Mouse (Mus musculus) liver, postnatal 0 days (tissue): Measurements from ENCODE around the gene Snrnp40. TPM values are rescaled to one million over a fixed set of nuclear protein-coding genes. Genes with fewer than 3 reads are reported as not detected.

Experiments used
- ATAC-seq: fragments of 200-750 bp; cut with Nextera tagmentation; 2 replicates; pipeline ENCODE4 v1.8.0; 2017; ENCODE audit warnings: mild to moderate bottlenecking, moderate library complexity
- DNase-seq: peaks from one replicate; pipeline ENCODE4 v3.0.0-alpha.2; 2016
- H3K27ac ChIP-seq: fragments of 300-500 bp; sonication (generic); 2 replicates; pipeline ENCODE4 v1.5.1; 2014; ENCODE audit warnings: antibody characterized with exemption, moderate library complexity, mild to moderate bottlenecking, low read depth
- H3K27me3 ChIP-seq: fragments of 300-500 bp; sonication (generic); 2 replicates; pipeline ENCODE4 v1.6.1; 2014; ENCODE audit warnings: low read length, control low read depth, mixed read lengths; ENCODE audit not compliant: insufficient read depth
- H3K36me3 ChIP-seq: fragments of 300-500 bp; sonication (generic); replicated peaks from 2 replicates; pipeline ENCODE4 v1.6.1; 2014; ENCODE audit warnings: mild to moderate bottlenecking, control low read depth, low read length, moderate library complexity, mixed read lengths; ENCODE audit not compliant: insufficient read depth
- H3K4me1 ChIP-seq: fragments of 300-500 bp; sonication (generic); 2 replicates; pipeline ENCODE4 v1.6.1; 2014; ENCODE audit warnings: antibody characterized with exemption, mild to moderate bottlenecking, control low read depth; ENCODE audit not compliant: insufficient read depth
- H3K4me2 ChIP-seq: fragments of 300-500 bp; sonication (generic); 2 replicates; pipeline ENCODE4 v1.6.1; 2014; ENCODE audit warnings: low read depth, mild to moderate bottlenecking, low read length, moderate library complexity, mixed read lengths
- H3K4me3 ChIP-seq: fragments of 300-500 bp; sonication (generic); 2 replicates; pipeline ENCODE4 v1.5.1; 2014; ENCODE audit warnings: low read depth, low read length
- H3K9ac ChIP-seq: fragments of 300-500 bp; sonication (generic); replicated peaks from 2 replicates; pipeline ENCODE4 v1.6.1; 2014; ENCODE audit warnings: mild to moderate bottlenecking, moderate library complexity
- H3K9me3 ChIP-seq: fragments of 300-500 bp; sonication (generic); 2 replicates; pipeline ENCODE4 v1.6.1; 2016; ENCODE audit warnings: mild to moderate bottlenecking, control low read depth, low read length, mixed read lengths
- CTCF ChIP-seq: sonication (generic); IDR thresholded peaks from 2 replicates; pipeline ENCODE4 v1.5.1; 2016; ENCODE audit warnings: antibody characterized with exemption, low read depth
- EP300 ChIP-seq: IDR thresholded peaks from 2 replicates; pipeline ENCODE4 v1.6.1; 2016; ENCODE audit warnings: antibody characterized with exemption, low read depth, mild to moderate bottlenecking
- WGBS: fragments of 180-500 bp; shearing (Covaris S2); extraction: QIAGEN DNeasy Blood & Tissue Kit; methylation state at CpG from one replicate; pipeline ENCODE4 v1.1.7; 2014; ENCODE audit not compliant: insufficient replicate concordance; 5-methylcytosine and 5-hydroxymethylcytosine counted together
- polyA plus RNA-seq: library from polyadenylated mRNA; unstranded; fragments of >200 nt; fragmentation: Nextera tagmentation; extraction: Ambion mirVana; gene quantifications from 2 replicates; pipeline ENCODE4 v1.2.1, GENCODE M21; 2015

Gene Snrnp40
- polyA plus RNA-seq, 1 experiment from 2014 or later, result 39.9 TPM

DNA sequence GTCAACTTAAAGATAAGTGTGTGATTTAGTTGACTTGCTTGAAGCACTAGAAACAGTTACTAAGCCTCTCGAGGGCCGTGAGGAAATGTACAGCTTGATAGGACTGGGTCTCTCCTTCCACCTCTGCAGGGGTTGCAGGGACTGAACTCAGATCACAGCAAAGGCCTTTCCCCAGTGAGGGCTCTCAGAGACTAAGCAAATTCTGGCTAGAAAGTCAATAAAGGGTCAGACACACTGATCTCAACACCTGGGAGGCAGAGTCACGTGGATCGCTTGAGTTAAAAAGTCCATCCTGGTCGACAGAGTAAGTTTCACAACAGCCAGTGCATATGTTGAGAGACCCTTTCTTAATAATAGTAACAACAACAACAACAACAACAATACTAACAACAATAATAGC is 24.1 kb upstream of the Snrnp40 start:
- H3K36me3 ChIP-seq, result peaks cover 15% of the 10 kb centered on the region
- 64% methylated on average over 5 of the region's 5 CpGs for WGBS
- peak; percentile 81 for ATAC-seq

DNA sequence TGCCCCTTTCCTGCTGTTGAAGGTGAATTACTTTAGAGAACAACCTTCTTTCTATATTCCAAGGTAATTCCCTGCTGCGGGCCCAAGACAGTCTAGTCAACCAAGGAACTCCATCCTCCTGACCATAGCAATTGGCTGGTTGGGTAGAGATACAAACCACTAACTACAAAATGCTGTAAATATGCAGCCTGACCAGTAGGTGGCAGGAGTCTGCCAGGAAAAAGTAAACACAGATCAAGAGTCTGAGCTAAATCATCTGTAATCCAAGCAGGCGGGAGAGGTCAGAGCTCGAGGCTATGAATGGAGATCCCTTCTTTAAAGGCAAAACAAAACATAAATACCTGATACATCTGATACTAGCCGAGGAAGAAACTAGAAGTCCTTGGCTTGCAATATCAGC is 18.2 kb upstream of the Snrnp40 start:
- ATAC-seq (no peak), DNase-seq (peak; percentile 65)
- Histone ChIP-seq H3K36me3 (peaks cover 13% of the 10 kb centered on the region), H3K4me1 (no peaks in the 10 kb centered on the region), H3K4me2 (no peak overlapping the region), H3K4me3 (no peak overlapping the region), H3K27me3 (no peaks in the 10 kb centered on the region), H3K27ac (no peak overlapping the region), H3K9ac (no peak overlapping the region), H3K9me3 (no peaks in the 10 kb centered on the region)
- TF ChIP-seq CTCF (peak; percentile 89), EP300 (no peak)
- 27% methylated on average over 4 of the region's 4 CpGs for WGBS

More for the DNA sequence above, 24.1 kb upstream of the Snrnp40 start:
- DNase-seq, result no peak
- H3K4me3 ChIP-seq, result no peak overlapping the region
- no peaks in the 10 kb centered on the region for H3K9me3 ChIP-seq
- no peak overlapping the region for H3K9ac ChIP-seq
- no peak for TF ChIP-seq CTCF
- TF ChIP-seq EP300, result no peak
- H3K27ac ChIP-seq, result no peak overlapping the region
- no peaks in the 10 kb centered on the region for H3K4me1 ChIP-seq
- H3K27me3 ChIP-seq, result no peaks in the 10 kb centered on the region
- H3K4me2 ChIP-seq, result no peak overlapping the region

DNA sequence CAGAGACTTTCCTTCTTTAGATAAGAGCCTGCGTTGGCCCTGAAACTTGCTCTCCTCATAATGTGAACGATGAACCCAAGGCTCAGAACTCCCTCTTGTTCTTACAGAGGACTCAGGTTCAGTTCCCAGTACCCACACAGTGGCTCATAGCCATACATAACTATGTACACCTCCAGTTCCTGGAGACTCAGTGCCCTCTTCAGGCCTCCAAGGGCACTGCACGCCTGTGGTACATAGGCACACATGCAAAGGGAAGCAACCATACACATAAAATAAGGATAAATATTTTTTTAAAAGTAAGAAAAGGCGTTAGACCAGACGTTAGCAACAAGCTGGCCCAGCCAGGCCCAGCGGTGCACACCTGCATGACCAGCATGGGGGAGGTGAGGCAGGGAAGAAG is 10.3 kb upstream of the Snrnp40 start:
- Histone ChIP-seq H3K9me3 (no peaks in the 10 kb centered on the region), H3K36me3 (peaks cover 46% of the 10 kb centered on the region), H3K27me3 (no peaks in the 10 kb centered on the region), H3K4me3 (no peak overlapping the region), H3K9ac (no peak overlapping the region), H3K27ac (no peak overlapping the region), H3K4me1 (no peaks in the 10 kb centered on the region), H3K4me2 (no peak overlapping the region)
- 89% methylated on average over 6 of the region's 6 CpGs for WGBS
- no peak for DNase-seq
- no peak for ATAC-seq
- TF ChIP-seq EP300 (no peak), CTCF (peak; percentile 58)

DNA sequence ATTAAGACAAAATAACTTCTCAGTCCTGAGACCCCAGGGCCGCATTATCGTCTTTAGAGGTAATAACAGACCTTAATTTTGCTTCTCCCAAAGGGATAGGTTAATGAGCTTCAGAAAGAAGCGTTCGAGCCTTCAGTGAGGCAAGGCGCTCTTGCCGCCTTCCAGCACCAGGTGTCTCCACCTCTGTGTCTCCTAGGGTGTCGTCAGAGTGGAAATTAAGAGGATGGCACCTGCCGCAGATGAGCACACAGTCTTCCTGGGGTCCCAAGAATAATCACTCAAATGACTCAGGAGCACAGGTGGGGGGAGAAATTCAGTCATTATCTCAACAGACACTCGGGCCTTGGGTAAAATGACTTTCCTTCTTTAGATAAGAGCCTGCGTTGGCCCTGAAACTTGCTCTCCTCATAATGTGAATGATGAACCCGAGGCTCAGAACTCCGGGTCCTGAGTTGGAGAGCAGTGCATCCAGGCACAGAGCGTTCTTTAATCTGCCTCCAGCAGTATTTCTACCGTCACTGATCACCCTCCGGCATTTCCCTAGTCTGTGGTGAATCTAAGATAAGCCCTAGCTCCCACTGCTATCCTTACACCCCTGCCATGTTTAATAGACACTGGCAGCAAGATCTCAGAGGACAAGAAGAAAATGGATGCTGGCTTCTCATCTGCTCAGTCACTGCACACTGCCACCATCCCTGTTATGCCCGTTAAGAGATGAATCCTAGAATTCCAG is 9.1 kb upstream of the Snrnp40 start:
- H3K27me3 ChIP-seq, result no peaks in the 10 kb centered on the region
- no peak for DNase-seq
- peaks cover 45% of the 10 kb centered on the region for H3K36me3 ChIP-seq
- no peaks in the 10 kb centered on the region for H3K9me3 ChIP-seq
- H3K27ac ChIP-seq, result no peak overlapping the region
- 0 out of 2 replicates have a peak, but pooled peaks have one; percentile 10 for ATAC-seq
- no peak overlapping the region for H3K4me2 ChIP-seq
- 77% methylated on average over 16 of the region's 16 CpGs for WGBS
- no peak overlapping the region for H3K4me3 ChIP-seq
- TF ChIP-seq CTCF (peak; percentile 21; the same call in 1 of the 2 replicates), EP300 (no peak)
- H3K9ac ChIP-seq, result no peak overlapping the region
- no peaks in the 10 kb centered on the region for H3K4me1 ChIP-seq

DNA sequence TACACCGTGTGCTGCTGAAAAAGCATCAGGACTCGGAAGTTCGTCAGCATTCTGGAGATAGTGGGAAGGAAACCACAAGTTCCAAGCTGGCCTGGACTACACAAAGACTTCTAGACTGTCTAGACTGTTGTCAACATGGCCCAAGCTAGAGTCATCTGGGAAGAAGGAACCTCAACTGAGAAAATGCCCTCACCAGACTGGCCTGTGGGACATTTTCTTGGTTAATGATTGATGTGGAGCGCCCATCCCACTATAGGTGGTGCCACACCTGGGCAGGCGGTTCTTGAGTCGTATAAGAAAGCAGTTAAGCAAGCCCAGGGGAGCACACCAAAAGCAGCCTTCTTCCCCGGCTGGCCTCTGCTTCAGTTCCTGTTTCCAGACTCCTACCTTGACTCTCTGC is 7.3 kb upstream of the Snrnp40 start:
- H3K4me3 ChIP-seq, result no peak overlapping the region
- no peak overlapping the region for H3K9ac ChIP-seq
- no peak for TF ChIP-seq EP300
- no peak for TF ChIP-seq CTCF
- H3K4me2 ChIP-seq, result no peak overlapping the region
- no peak overlapping the region for H3K27ac ChIP-seq
- no peaks in the 10 kb centered on the region for H3K4me1 ChIP-seq
- no peaks in the 10 kb centered on the region for H3K9me3 ChIP-seq
- peaks cover 45% of the 10 kb centered on the region for H3K36me3 ChIP-seq
- ATAC-seq, result no peak
- 81% methylated on average over 7 of the region's 7 CpGs for WGBS
- DNase-seq, result no peak
- H3K27me3 ChIP-seq, result no peaks in the 10 kb centered on the region

DNA sequence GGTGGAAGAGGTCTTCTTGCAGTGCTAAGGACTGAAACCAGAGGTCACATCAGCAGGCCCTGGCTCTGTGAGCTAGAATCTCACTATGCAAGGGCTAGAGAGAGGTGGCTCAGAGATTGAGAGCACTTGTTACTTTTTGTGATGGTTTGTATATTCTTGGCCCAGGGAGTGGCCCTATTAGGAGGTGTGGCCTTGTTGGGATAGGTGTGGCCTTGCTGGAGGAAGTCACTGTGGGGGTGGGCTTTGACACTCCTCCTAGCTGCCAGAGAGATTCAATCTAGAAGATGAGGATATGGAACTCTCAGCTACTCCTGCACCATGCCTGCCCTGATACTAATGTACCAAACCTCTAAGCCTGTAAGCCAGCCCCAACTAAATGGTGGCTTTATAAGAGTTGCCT is 2.0 kb upstream of the Snrnp40 start:
- Histone ChIP-seq H3K4me3 (no peak overlapping the region), H3K36me3 (peaks cover 17% of the 10 kb centered on the region), H3K27me3 (no peaks in the 10 kb centered on the region), H3K9ac (no peak overlapping the region), H3K4me1 (peaks cover 22% of the 10 kb centered on the region), H3K27ac (no peak overlapping the region), H3K9me3 (no peaks in the 10 kb centered on the region), H3K4me2 (no peak overlapping the region)
- no peak for DNase-seq
- TF ChIP-seq CTCF, result no peak
- TF ChIP-seq EP300, result no peak
- no peak for ATAC-seq

DNA sequence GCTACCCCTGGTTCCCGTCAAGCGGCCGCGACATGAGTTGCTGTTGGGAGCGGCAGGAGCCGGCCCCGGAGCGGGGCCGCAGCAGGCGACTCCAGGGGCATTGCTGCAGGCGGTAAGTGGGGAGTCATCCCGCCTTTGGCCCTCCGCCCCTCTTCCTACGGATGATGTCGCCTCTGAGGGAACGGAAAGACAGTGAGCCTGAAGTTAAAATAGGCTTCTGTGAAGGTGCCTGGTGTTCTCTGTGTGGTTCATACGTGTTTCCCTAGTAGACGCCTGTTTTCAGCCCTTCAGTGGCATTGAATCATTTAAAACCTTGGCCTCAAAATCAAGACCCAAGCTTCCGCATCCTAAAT is 282 bp downstream of the Snrnp40 start:
- H3K36me3 ChIP-seq, result peaks cover 26% of the 10 kb centered on the region
- peak overlapping the region; percentile 74 for H3K4me2 ChIP-seq

More for the DNA sequence above, 282 bp downstream of the Snrnp40 start:
- Histone ChIP-seq H3K27me3 (no peaks in the 10 kb centered on the region), H3K4me3 (peak overlapping the region; percentile 89), H3K27ac (peak overlapping the region; percentile 72), H3K9me3 (no peaks in the 10 kb centered on the region), H3K9ac (peak overlapping the region; percentile 84), H3K4me1 (peaks cover 22% of the 10 kb centered on the region)
- WGBS, result under 1% methylated on average over 19 of the region's 19 CpGs
- no peak for TF ChIP-seq CTCF
- no peak for TF ChIP-seq EP300
- DNase-seq (no peak), ATAC-seq (no peak)
